Mouse (Mus musculus) kidney, postnatal 0 days (tissue): ENCODE results near the gene Lgr4. TPM values are rescaled to one million over a fixed set of nuclear protein-coding genes. Genes with fewer than 3 reads are reported as not detected.
A peak's percentile ranks its signal among the peaks of the same experiment; 100 is the strongest.

Experiments
- ATAC-seq: fragments of 200-750 bp; cut with Nextera tagmentation; replicated peaks from 2 replicates; pipeline ENCODE4 v1.8.0; 2017; ENCODE audit warnings: low read depth, moderate number of reproducible peaks, moderate TSS enrichment, moderate library complexity; ENCODE audit not compliant: low FRiP score
- DNase-seq: peaks from one replicate; pipeline ENCODE4 v3.0.0-alpha.2; 2016; ENCODE audit warnings: low spot score
- H3K27ac ChIP-seq: fragments of 300-500 bp; sonication (generic); 2 replicates; pipeline ENCODE4 v1.5.1; 2014; ENCODE audit warnings: mild to moderate bottlenecking
- H3K27me3 ChIP-seq: fragments of 300-500 bp; sonication (generic); 2 replicates; pipeline ENCODE4 v1.6.1; 2014; ENCODE audit warnings: low read length, mixed read lengths; ENCODE audit not compliant: insufficient read depth
- H3K36me3 ChIP-seq: fragments of 300-500 bp; sonication (generic); 2 replicates; pipeline ENCODE4 v1.6.1; 2014; ENCODE audit warnings: low read length, mixed read lengths; ENCODE audit not compliant: insufficient read depth
- H3K4me1 ChIP-seq: fragments of 300-500 bp; sonication (generic); replicated peaks from 2 replicates; pipeline ENCODE4 v1.6.1; 2014; ENCODE audit warnings: antibody characterized with exemption, low read length, mixed read lengths; ENCODE audit not compliant: insufficient read depth
- H3K4me2 ChIP-seq: fragments of 300-500 bp; sonication (generic); 2 replicates; pipeline ENCODE4 v1.6.1; 2014; ENCODE audit warnings: mild to moderate bottlenecking, low read length, moderate library complexity, mixed read lengths
- H3K4me3 ChIP-seq: fragments of 300-500 bp; sonication (generic); replicated peaks from 2 replicates; pipeline ENCODE4 v1.5.1; 2014; ENCODE audit warnings: low read depth, low read length
- H3K9ac ChIP-seq: fragments of 300-500 bp; sonication (generic); 2 replicates; pipeline ENCODE4 v1.6.1; 2014; ENCODE audit warnings: low read depth, low read length
- H3K9me3 ChIP-seq: fragments of 300-500 bp; sonication (generic); replicated peaks from 2 replicates; pipeline ENCODE4 v1.6.1; 2016; ENCODE audit warnings: low read length, inconsistent platforms, mixed read lengths
- CTCF ChIP-seq: IDR thresholded peaks from 2 replicates; pipeline ENCODE4 v1.5.1; 2016; ENCODE audit warnings: antibody characterized with exemption, low read depth, mild to moderate bottlenecking, moderate library complexity
- WGBS: fragments of 180-500 bp; shearing (Covaris S2); extraction: QIAGEN DNeasy Blood & Tissue Kit; methylation state at CpG from one replicate; pipeline ENCODE4 v1.1.7; 2014; 5-methylcytosine and 5-hydroxymethylcytosine counted together
- polyA plus RNA-seq: library from polyadenylated mRNA; unstranded; fragments of >200 nt; fragmentation: Nextera tagmentation; extraction: Ambion mirVana; gene quantifications from 2 replicates; pipeline ENCODE4 v1.2.1, GENCODE M21; 2015

Lgr4 gene
- polyA plus RNA-seq, 1 experiment from 2014 or later = 47.8 TPM

- no peak overlapping the region for H3K27ac ChIP-seq
- peak; percentile 47; the same call in 1 of the 2 replicates for ATAC-seq
Measured at GRCm38 (mm10) chr2:109904171-109904821, 13.2 kb upstream of the Lgr4 start.

DNA sequence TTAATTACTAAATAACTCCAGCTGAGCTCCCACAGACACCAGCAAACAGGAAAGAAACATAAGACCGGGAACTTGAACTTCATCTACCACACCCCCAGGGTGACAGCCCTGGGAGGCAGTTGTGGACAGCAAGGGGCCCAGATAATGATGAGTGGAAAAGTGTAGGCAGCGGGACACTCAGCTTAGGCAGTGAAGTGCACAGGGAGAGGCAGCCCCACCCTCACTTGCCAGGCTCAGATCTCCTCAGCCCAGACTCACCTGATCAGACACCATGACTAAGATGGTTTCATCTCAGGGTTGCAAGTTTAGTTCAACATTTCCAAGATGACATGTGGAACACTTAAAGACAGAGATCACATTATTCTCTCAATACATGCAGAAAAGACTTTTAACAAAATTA is 8.3 kb upstream of the Lgr4 start:
- Histone ChIP-seq H3K9me3 (no peaks in the 10 kb centered on the region), H3K27me3 (no peaks in the 10 kb centered on the region), H3K36me3 (no peaks in the 10 kb centered on the region), H3K27ac (no peak overlapping the region), H3K9ac (no peak overlapping the region), H3K4me1 (no peaks in the 10 kb centered on the region), H3K4me2 (no peak overlapping the region), H3K4me3 (no peak overlapping the region)
- WGBS = 36% methylated on average over 2 of the region's 2 CpGs
- ATAC-seq = no peak
- TF ChIP-seq CTCF = no peak
- no peak for DNase-seq

More at GRCm38 (mm10) chr2:109904171-109904821, 13.2 kb upstream of the Lgr4 start:
- Histone ChIP-seq H3K36me3 (peaks cover 14% of the 10 kb centered on the region), H3K4me2 (no peak overlapping the region), H3K9ac (no peak overlapping the region), H3K4me1 (no peaks in the 10 kb centered on the region), H3K4me3 (no peak overlapping the region), H3K27me3 (no peaks in the 10 kb centered on the region), H3K9me3 (no peaks in the 10 kb centered on the region)
- TF ChIP-seq CTCF = peak; percentile 100
- DNase-seq = peak; percentile 94
- WGBS = under 1% methylated on average over 7 of the region's 7 CpGs

DNA sequence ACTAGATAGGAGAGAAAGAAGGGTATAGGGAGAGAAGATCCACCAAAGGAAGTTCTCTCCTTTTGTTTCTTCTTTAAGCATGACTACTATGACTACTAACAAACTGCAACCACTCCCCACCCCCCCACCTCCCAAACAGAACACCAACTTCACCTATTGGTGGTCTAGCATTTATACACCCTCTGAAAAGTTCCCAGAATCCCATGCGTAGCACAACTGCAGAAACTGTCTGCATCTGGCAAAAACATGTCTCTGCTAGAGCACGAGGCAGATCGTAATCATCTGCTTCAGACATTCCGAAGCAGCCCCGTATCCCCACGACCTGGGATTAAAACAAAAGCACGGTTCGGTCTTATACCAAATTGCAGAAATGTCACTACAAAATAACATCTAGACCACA is 5.2 kb upstream of the Lgr4 start:
- Histone ChIP-seq H3K9me3 (no peaks in the 10 kb centered on the region), H3K4me3 (no peak overlapping the region), H3K9ac (no peak overlapping the region), H3K36me3 (no peaks in the 10 kb centered on the region), H3K27me3 (no peaks in the 10 kb centered on the region), H3K4me2 (no peak overlapping the region), H3K4me1 (no peaks in the 10 kb centered on the region), H3K27ac (no peak overlapping the region)
- no peak for TF ChIP-seq CTCF
- WGBS = 92% methylated on average over 8 of the region's 8 CpGs
- no peak for DNase-seq
- ATAC-seq = no peak

DNA sequence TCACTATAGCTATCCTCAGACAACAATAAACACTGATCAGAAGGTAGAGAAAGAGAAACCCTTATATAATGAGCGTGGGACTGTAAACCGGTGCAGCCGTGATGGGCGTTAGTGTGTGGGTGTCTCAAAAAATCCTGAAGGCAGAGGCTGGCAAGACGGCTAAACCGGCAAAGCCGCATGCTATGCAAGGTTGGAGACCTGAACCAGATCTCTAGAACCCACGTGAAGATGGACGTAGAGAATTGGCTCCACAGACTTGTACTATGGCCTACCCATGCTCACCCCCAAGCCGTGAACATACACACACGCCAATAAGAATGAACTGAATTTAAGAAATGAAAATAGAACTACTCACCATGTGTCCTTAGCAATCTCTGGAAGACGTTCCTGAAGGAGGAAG is 4.7 kb upstream of the Lgr4 start:
- no peak for ATAC-seq
- no peak for DNase-seq
- Histone ChIP-seq H3K4me2 (no peak overlapping the region), H3K4me3 (no peak overlapping the region), H3K27ac (no peak overlapping the region), H3K36me3 (no peaks in the 10 kb centered on the region), H3K9me3 (no peaks in the 10 kb centered on the region), H3K27me3 (no peaks in the 10 kb centered on the region), H3K4me1 (no peaks in the 10 kb centered on the region), H3K9ac (no peak overlapping the region)
- no peak for TF ChIP-seq CTCF
- 86% methylated on average over 12 of the region's 12 CpGs for WGBS

- WGBS = 68% methylated on average over 8 of the region's 8 CpGs
- ATAC-seq (no peak), DNase-seq (no peak)
- Histone ChIP-seq H3K27me3 (no peaks in the 10 kb centered on the region), H3K27ac (no peak overlapping the region), H3K4me3 (no peak overlapping the region), H3K36me3 (no peaks in the 10 kb centered on the region), H3K4me2 (no peak overlapping the region), H3K4me1 (no peaks in the 10 kb centered on the region), H3K9me3 (no peaks in the 10 kb centered on the region), H3K9ac (no peak overlapping the region)
- no peak for TF ChIP-seq CTCF
Measured at GRCm38 (mm10) chr2:109913241-109913640, 4.2 kb upstream of the Lgr4 start.

GRCm38 (mm10) chr2:109914601-109915000 is 2.8 kb upstream of the Lgr4 start:
- Histone ChIP-seq H3K9me3 (no peaks in the 10 kb centered on the region), H3K27ac (no peak overlapping the region), H3K4me2 (no peak overlapping the region), H3K36me3 (no peaks in the 10 kb centered on the region), H3K4me1 (0 out of 2 replicates have a peak, but pooled peaks cover 3% of the 10 kb centered on the region), H3K9ac (no peak overlapping the region), H3K27me3 (no peaks in the 10 kb centered on the region), H3K4me3 (no peak overlapping the region)
- ATAC-seq (no peak), DNase-seq (no peak)
- no peak for TF ChIP-seq CTCF
